Mouse (Mus musculus): ENCODE results near the gene Fhl2. TPM values are rescaled to one million over a fixed set of nuclear protein-coding genes. Genes with fewer than 3 reads are reported as not detected.

Gene Fhl2
- polyA plus RNA-seq, 1 experiment from 2014 or later, result 11.9 TPM

- Histone ChIP-seq H3K4me3 (ENCODE audit: low read depth, low read length) (no peak overlapping the region), H3K4me1 (ENCODE audit: control insufficient read depth, insufficient read depth, low read length) (no peaks in the 10 kb centered on the region), H3K9ac (ENCODE audit: low read length) (no peak overlapping the region), H3K9me3 (replicated peaks; ENCODE audit: control insufficient read depth, low read length) (no peaks in the 10 kb centered on the region), H3K36me3 (ENCODE audit: control insufficient read depth, insufficient read depth, low read length) (peaks cover 11% of the 10 kb centered on the region), H3K27me3 (replicated peaks; ENCODE audit: control insufficient read depth, insufficient read depth, low read length) (no peaks in the 10 kb centered on the region), H3K4me2 (ENCODE audit: low read length) (no peak overlapping the region), H3K27ac (ENCODE audit: low read depth, low read length) (no peak overlapping the region)
- 87% methylated on average over 2 of the region's 2 CpGs for WGBS
- ATAC-seq (no peak), DNase-seq (ENCODE audit: low spot score) (no peak)
Measured at GRCm38 (mm10) chr1:43122616-43123015, 74.2 kb downstream of the Fhl2 start.

- no peaks in the 10 kb centered on the region for H3K9me3 ChIP-seq (replicated peaks; ENCODE audit: control insufficient read depth, low read length)
- no peak overlapping the region for H3K4me2 ChIP-seq (ENCODE audit: low read length)
- DNase-seq (ENCODE audit: low spot score) (no peak), ATAC-seq (no peak)
- H3K9ac ChIP-seq (ENCODE audit: low read length), result no peak overlapping the region
- no peaks in the 10 kb centered on the region for H3K4me1 ChIP-seq (ENCODE audit: control insufficient read depth, insufficient read depth, low read length)
- 95% methylated on average over 5 of the region's 5 CpGs for WGBS
- H3K36me3 ChIP-seq (ENCODE audit: control insufficient read depth, insufficient read depth, low read length), result peaks cover 20% of the 10 kb centered on the region
- no peak overlapping the region for H3K27ac ChIP-seq (ENCODE audit: low read depth, low read length)
- H3K27me3 ChIP-seq (replicated peaks; ENCODE audit: control insufficient read depth, insufficient read depth, low read length), result no peaks in the 10 kb centered on the region
- H3K4me3 ChIP-seq (ENCODE audit: low read depth, low read length), result no peak overlapping the region
Measured at GRCm38 (mm10) chr1:43120950-43121349, 75.8 kb downstream of the Fhl2 start.

GRCm38 (mm10) chr1:43117435-43117834 lies 79.3 kb downstream of the Fhl2 start:
- ATAC-seq, result no peak
- H3K36me3 ChIP-seq (ENCODE audit: control insufficient read depth, insufficient read depth, low read length), result peaks cover 45% of the 10 kb centered on the region
- H3K4me1 ChIP-seq (ENCODE audit: control insufficient read depth, insufficient read depth, low read length), result no peaks in the 10 kb centered on the region

DNA sequence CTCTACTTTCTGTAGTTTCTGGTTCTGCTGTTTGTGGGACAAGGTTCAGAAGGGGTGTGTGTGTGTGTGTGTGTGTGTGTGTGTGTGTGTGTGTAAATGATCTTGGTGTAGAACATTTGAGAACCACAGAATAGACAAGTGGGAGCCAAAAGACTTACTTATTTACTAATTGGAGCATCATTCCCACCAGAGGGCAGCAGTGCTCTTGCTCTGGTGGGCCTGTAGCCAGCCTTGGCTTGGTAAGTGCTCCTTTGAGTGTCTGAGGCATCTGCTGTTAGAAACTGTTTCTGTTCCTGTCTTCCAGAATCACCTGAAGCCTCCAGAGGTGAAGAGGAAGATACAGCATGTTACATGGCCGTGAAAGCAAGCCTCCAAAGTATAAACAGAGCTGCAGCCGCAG lies 83.9 kb downstream of the Fhl2 start:
- 93% methylated on average over 2 of the region's 2 CpGs for WGBS
- Histone ChIP-seq H3K27me3 (replicated peaks; ENCODE audit: control insufficient read depth, insufficient read depth, low read length) (no peaks in the 10 kb centered on the region), H3K9me3 (replicated peaks; ENCODE audit: control insufficient read depth, low read length) (no peaks in the 10 kb centered on the region), H3K4me2 (ENCODE audit: low read length) (no peak overlapping the region), H3K4me1 (ENCODE audit: control insufficient read depth, insufficient read depth, low read length) (no peaks in the 10 kb centered on the region), H3K9ac (ENCODE audit: low read length) (no peak overlapping the region), H3K36me3 (ENCODE audit: control insufficient read depth, insufficient read depth, low read length) (peaks cover 59% of the 10 kb centered on the region), H3K27ac (ENCODE audit: low read depth, low read length) (no peak overlapping the region), H3K4me3 (ENCODE audit: low read depth, low read length) (no peak overlapping the region)
- ATAC-seq (peak; percentile 48; the same call in 1 of the 2 replicates), DNase-seq (ENCODE audit: low spot score) (peak; percentile 85)

More at GRCm38 (mm10) chr1:43117435-43117834, 79.3 kb downstream of the Fhl2 start:
- DNase-seq (ENCODE audit: low spot score), result no peak
- Histone ChIP-seq H3K4me2 (ENCODE audit: low read length) (no peak overlapping the region), H3K9me3 (replicated peaks; ENCODE audit: control insufficient read depth, low read length) (no peaks in the 10 kb centered on the region), H3K4me3 (ENCODE audit: low read depth, low read length) (no peak overlapping the region), H3K9ac (ENCODE audit: low read length) (no peak overlapping the region), H3K27ac (ENCODE audit: low read depth, low read length) (no peak overlapping the region), H3K27me3 (replicated peaks; ENCODE audit: control insufficient read depth, insufficient read depth, low read length) (no peaks in the 10 kb centered on the region)
- 96% methylated on average over 8 of the region's 8 CpGs for WGBS

- H3K27ac ChIP-seq (ENCODE audit: low read depth, low read length), result no peak overlapping the region
- peaks cover 56% of the 10 kb centered on the region for H3K36me3 ChIP-seq (ENCODE audit: control insufficient read depth, insufficient read depth, low read length)
- peak; percentile 53 for DNase-seq (ENCODE audit: low spot score)
- 54% methylated on average over 4 of the region's 4 CpGs for WGBS
- no peak overlapping the region for H3K9ac ChIP-seq (ENCODE audit: low read length)
- H3K9me3 ChIP-seq (replicated peaks; ENCODE audit: control insufficient read depth, low read length), result no peaks in the 10 kb centered on the region
- no peaks in the 10 kb centered on the region for H3K4me1 ChIP-seq (ENCODE audit: control insufficient read depth, insufficient read depth, low read length)
- ATAC-seq, result no peak
- no peak overlapping the region for H3K4me3 ChIP-seq (ENCODE audit: low read depth, low read length)
- H3K4me2 ChIP-seq (ENCODE audit: low read length), result no peak overlapping the region
- no peaks in the 10 kb centered on the region for H3K27me3 ChIP-seq (replicated peaks; ENCODE audit: control insufficient read depth, insufficient read depth, low read length)
Measured at GRCm38 (mm10) chr1:43110556-43110955, 86.2 kb downstream of the Fhl2 start.

GRCm38 (mm10) chr1:43108729-43109128 lies 88.1 kb downstream of the Fhl2 start:
- H3K27ac ChIP-seq (ENCODE audit: low read depth, low read length), result no peak overlapping the region
- H3K4me2 ChIP-seq (ENCODE audit: low read length), result no peak overlapping the region
- no peaks in the 10 kb centered on the region for H3K4me1 ChIP-seq (ENCODE audit: control insufficient read depth, insufficient read depth, low read length)
- 92% methylated on average over 2 of the region's 2 CpGs for WGBS
- no peaks in the 10 kb centered on the region for H3K9me3 ChIP-seq (replicated peaks; ENCODE audit: control insufficient read depth, low read length)
- H3K4me3 ChIP-seq (ENCODE audit: low read depth, low read length), result no peak overlapping the region
- ATAC-seq (no peak), DNase-seq (ENCODE audit: low spot score) (no peak)
- H3K27me3 ChIP-seq (replicated peaks; ENCODE audit: control insufficient read depth, insufficient read depth, low read length), result no peaks in the 10 kb centered on the region
- no peak overlapping the region for H3K9ac ChIP-seq (ENCODE audit: low read length)
- H3K36me3 ChIP-seq (ENCODE audit: control insufficient read depth, insufficient read depth, low read length), result peaks cover 40% of the 10 kb centered on the region

- Histone ChIP-seq H3K4me3 (ENCODE audit: low read depth, low read length) (peak within 1 kb of the TSS; percentile 95), H3K36me3 (ENCODE audit: control insufficient read depth, insufficient read depth, low read length) (0 out of 2 replicates have a peak, but pooled peaks cover 6% of the 10 kb centered on the region), H3K9me3 (replicated peaks; ENCODE audit: control insufficient read depth, low read length) (no peaks in the 10 kb centered on the region), H3K4me1 (ENCODE audit: control insufficient read depth, insufficient read depth, low read length) (no peaks in the 10 kb centered on the region), H3K27ac (ENCODE audit: low read depth, low read length) (peak within 1 kb of the TSS; percentile 99), H3K4me2 (ENCODE audit: low read length) (peak within 1 kb of the TSS; percentile 86), H3K9ac (ENCODE audit: low read length) (peak within 1 kb of the TSS; percentile 96), H3K27me3 (replicated peaks; ENCODE audit: control insufficient read depth, insufficient read depth, low read length) (no peaks in the 10 kb centered on the region)
- WGBS, result under 1% methylated on average over 57 of the region's 57 CpGs
- ATAC-seq, result peak; percentile 97
- DNase-seq (ENCODE audit: low spot score), result peak; percentile 96
Measured at GRCm38 (mm10) chr1:43098031-43098984, 98.5 kb downstream of the Fhl2 start, which contains the start of the genes Tgfbrap1 and AI597479. Tgfbrap1 (minus strand) TSS chr1:43098637. AI597479 (plus strand) TSS chr1:43098710.

DNA sequence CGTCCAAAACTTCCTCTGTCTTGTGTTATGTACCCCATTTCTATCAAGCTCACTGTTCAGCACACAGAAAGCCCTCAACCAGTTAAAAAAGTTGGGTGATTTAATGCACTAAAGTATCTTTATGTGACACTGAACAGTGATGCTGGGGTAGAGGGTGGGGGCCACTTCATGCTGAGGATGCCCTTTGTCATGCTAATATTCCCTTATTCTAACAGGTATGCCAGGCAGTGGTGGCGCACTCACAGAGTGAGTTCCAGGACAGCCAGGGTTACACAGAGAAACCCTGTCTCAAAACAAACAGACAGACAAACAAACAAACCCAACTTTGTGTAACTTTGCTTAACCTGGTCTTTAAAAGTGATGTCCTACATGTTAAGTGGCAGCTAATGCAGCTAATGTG lies 102.6 kb downstream of the Fhl2 start:
- DNase-seq (ENCODE audit: low spot score), result no peak
- H3K4me2 ChIP-seq (ENCODE audit: low read length), result no peak overlapping the region
- H3K36me3 ChIP-seq (ENCODE audit: control insufficient read depth, insufficient read depth, low read length), result 0 out of 2 replicates have a peak, but pooled peaks cover 6% of the 10 kb centered on the region
- H3K27me3 ChIP-seq (replicated peaks; ENCODE audit: control insufficient read depth, insufficient read depth, low read length), result no peaks in the 10 kb centered on the region
- H3K9ac ChIP-seq (ENCODE audit: low read length), result no peak overlapping the region
- 66% methylated on average over 2 of the region's 2 CpGs for WGBS
- no peak overlapping the region for H3K4me3 ChIP-seq (ENCODE audit: low read depth, low read length)
- H3K4me1 ChIP-seq (ENCODE audit: control insufficient read depth, insufficient read depth, low read length), result peaks cover 10% of the 10 kb centered on the region
- H3K27ac ChIP-seq (ENCODE audit: low read depth, low read length), result no peak overlapping the region
- no peak for ATAC-seq
- H3K9me3 ChIP-seq (replicated peaks; ENCODE audit: control insufficient read depth, low read length), result no peaks in the 10 kb centered on the region

Measured in forebrain, embryonic 14.5 days (tissue).